Mouse (Mus musculus) gastrocnemius, adult 2 months (tissue): ENCODE measurements around the gene Rsbn1. TPM values are rescaled to one million over a fixed set of nuclear protein-coding genes. Genes with fewer than 3 reads are reported as not detected.
A peak's percentile ranks its signal among the peaks of the same experiment; 100 is the strongest.

ENCODE experiments used
- DNase-seq: peaks from one replicate; pipeline ENCODE4 v3.0.0; 2022
- H3K27ac ChIP-seq: fragments of 200-600 bp; 2 replicates; pipeline ENCODE4 v1.8.1; 2022; ENCODE audit warnings: mild to moderate bottlenecking
- H3K4me3 ChIP-seq: fragments of 200-600 bp; 2 replicates; pipeline ENCODE4 v1.8.1; 2022; ENCODE audit warnings: mild to moderate bottlenecking, moderate library complexity
- CTCF ChIP-seq: fragments of 200-600 bp; IDR thresholded peaks from 2 replicates; pipeline ENCODE4 v1.8.1; 2022; ENCODE audit warnings: antibody characterized with exemption, mild to moderate bottlenecking, moderate library complexity
- intact Hi-C: fragments of 180-260 bp; cut with DNase I; formaldehyde crosslinking; loops from one replicate; pipeline ENCODE4 v1.15.1; 2025
- total RNA-seq, 2 experiments: library from RNA; stranded (reverse); gene quantifications; 2 replicates each; pipeline ENCODE4 v1.2.3; 2021

Rsbn1 gene
- total RNA-seq, 2 experiments from 2014 or later = 7.4 to 8.1 TPM

- intact Hi-C loops = loop anchor here (10.0 kb wide), 1 partner anchor 531 kb away; no protein-coding TSS in a partner anchor
- TF ChIP-seq CTCF = no peak
- DNase-seq = peak; percentile 28
These were observed 414 bp upstream of the Rsbn1 start for GRCm38 (mm10) chr3:103913451-103913961.

GRCm38 (mm10) chr3:103914732-103915508 lies 1.0 kb downstream of the Rsbn1 start:
- intact Hi-C loops = loop anchor here (5.0 to 10.0 kb wide), 2 partner anchors 52 to 530 kb away; partner anchors contain the start of gene Phtf1
- Histone ChIP-seq H3K4me3 (peak overlapping the region; percentile 95), H3K27ac (peak overlapping the region; percentile 98)
- TF ChIP-seq CTCF = no peak
- no peak for DNase-seq

More at GRCm38 (mm10) chr3:103913451-103913961, 414 bp upstream of the Rsbn1 start:
- H3K27ac ChIP-seq = peak overlapping the region; percentile 98
- H3K4me3 ChIP-seq = peak overlapping the region; percentile 95

GRCm38 (mm10) chr3:103915509-103915896 lies 1.6 kb downstream of the Rsbn1 start:
- Histone ChIP-seq H3K27ac (peak overlapping the region; percentile 98), H3K4me3 (peak overlapping the region; percentile 95)
- no peak for DNase-seq
- intact Hi-C loops = loop anchor here (5.0 to 10.0 kb wide), 2 partner anchors 52 to 529 kb away; partner anchors contain the start of gene Phtf1
- TF ChIP-seq CTCF = no peak

GRCm38 (mm10) chr3:103916205-103916838 lies 2.4 kb downstream of the Rsbn1 start:
- no peak for DNase-seq
- intact Hi-C loops = loop anchor here (5.0 to 10.0 kb wide), 2 partner anchors 51 to 528 kb away; partner anchors contain the start of gene Phtf1
- Histone ChIP-seq H3K27ac (peak overlapping the region; percentile 28; the same call in 1 of the 2 replicates), H3K4me3 (peak overlapping the region; percentile 95)
- TF ChIP-seq CTCF = no peak

- no peak overlapping the region for H3K27ac ChIP-seq
- no peak for DNase-seq
- no peak for TF ChIP-seq CTCF
- H3K4me3 ChIP-seq = peak overlapping the region; percentile 95
- intact Hi-C loops = loop anchor here (5.0 to 10.0 kb wide), 2 partner anchors 50 to 528 kb away; partner anchors contain the start of gene Phtf1
These were observed 2.9 kb downstream of the Rsbn1 start for GRCm38 (mm10) chr3:103916839-103917237.

- no peak for DNase-seq
- Histone ChIP-seq H3K4me3 (no peak overlapping the region), H3K27ac (no peak overlapping the region)
- no peak for TF ChIP-seq CTCF
- intact Hi-C loops = no loop called here
These were observed 6.2 kb downstream of the Rsbn1 start for GRCm38 (mm10) chr3:103920094-103920493.

GRCm38 (mm10) chr3:103925302-103925701 lies 11.4 kb downstream of the Rsbn1 start:
- intact Hi-C loops = no loop called here
- no peak overlapping the region for H3K27ac ChIP-seq

GRCm38 (mm10) chr3:103927511-103927910 lies 13.6 kb downstream of the Rsbn1 start:
- intact Hi-C loops = no loop called here
- 0 out of 2 replicates have a peak overlapping the region, but pooled peaks have one; percentile 16 for H3K27ac ChIP-seq
- TF ChIP-seq CTCF = no peak

More at GRCm38 (mm10) chr3:103925302-103925701, 11.4 kb downstream of the Rsbn1 start:
- TF ChIP-seq CTCF = no peak
- H3K4me3 ChIP-seq = no peak overlapping the region
- DNase-seq = no peak

GRCm38 (mm10) chr3:103944794-103945562 lies 31.1 kb downstream of the Rsbn1 start:
- DNase-seq = no peak
- intact Hi-C loops = no loop called here
- no peak overlapping the region for H3K27ac ChIP-seq
- H3K4me3 ChIP-seq = no peak overlapping the region
- no peak for TF ChIP-seq CTCF

More at GRCm38 (mm10) chr3:103927511-103927910, 13.6 kb downstream of the Rsbn1 start:
- H3K4me3 ChIP-seq = no peak overlapping the region
- DNase-seq = no peak

- H3K27ac ChIP-seq = no peak overlapping the region
- TF ChIP-seq CTCF = no peak
- DNase-seq = no peak
- H3K4me3 ChIP-seq = no peak overlapping the region
- intact Hi-C loops = no loop called here
These were observed 34.7 kb downstream of the Rsbn1 start for GRCm38 (mm10) chr3:103948666-103949065.

GRCm38 (mm10) chr3:103960622-103961021 lies 46.7 kb downstream of the Rsbn1 start:
- no peak for TF ChIP-seq CTCF
- intact Hi-C loops = no loop called here
- no peak overlapping the region for H3K4me3 ChIP-seq
- DNase-seq = no peak
- H3K27ac ChIP-seq = no peak overlapping the region

GRCm38 (mm10) chr3:103967231-103967630 lies 53.3 kb downstream of the Rsbn1 start:
- peak overlapping the region; percentile 89 for H3K27ac ChIP-seq
- intact Hi-C loops = loop anchor here (5.0 kb wide), 1 partner anchor 50 kb away; no protein-coding TSS in a partner anchor
- TF ChIP-seq CTCF = no peak
- no peak for DNase-seq
- peak overlapping the region; percentile 99 for H3K4me3 ChIP-seq
